Mouse (Mus musculus) thymus, postnatal 36 days (tissue): ENCODE measurements around the gene Tube1.

ENCODE experiments used
- DNase-seq, 2 experiments: peaks; one replicate each; pipeline ENCODE4 v3.0.0; 2022; ENCODE audit warnings: mixed read lengths in 2 of 2

Gene Tube1

DNA sequence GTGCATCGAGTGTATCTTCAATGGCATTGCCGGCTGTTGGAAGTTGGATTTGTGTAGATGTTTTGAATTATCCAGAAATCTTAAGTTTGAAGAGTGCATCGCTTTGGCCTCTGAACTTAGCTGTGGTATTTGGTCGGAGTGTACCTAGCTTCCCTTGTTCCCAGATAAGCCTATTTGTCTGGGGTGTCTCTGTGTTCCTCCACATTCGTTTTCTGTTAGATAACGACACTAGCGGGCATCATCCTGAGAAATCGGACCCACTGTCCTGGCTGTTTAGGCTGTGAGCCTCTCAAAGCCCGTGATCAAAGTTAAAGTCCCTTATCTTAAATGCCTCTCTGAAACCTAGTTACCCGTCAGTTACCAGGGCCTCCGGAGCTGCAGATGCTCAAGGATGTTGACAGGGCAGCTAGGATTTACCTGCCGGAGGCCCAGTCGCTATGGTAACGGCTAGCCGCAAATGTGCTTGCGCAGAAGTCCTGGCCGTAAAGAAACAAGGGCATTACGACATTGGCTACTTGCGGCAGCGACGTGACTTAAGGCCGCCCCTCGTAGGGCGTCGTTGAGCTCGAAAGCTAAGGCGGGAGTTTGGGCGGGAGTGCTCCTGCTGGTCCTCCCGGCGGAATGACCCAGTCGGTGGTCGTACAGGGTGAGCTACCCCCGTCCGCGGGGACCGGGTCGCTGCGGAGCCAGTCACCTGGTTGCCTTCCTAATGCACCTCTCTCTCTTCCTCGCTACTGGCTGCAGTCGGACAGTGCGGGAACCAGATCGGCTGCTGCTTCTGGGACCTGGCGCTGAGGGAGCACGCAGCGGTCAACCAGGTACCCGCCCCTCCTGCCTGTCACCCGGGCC, at the start of gene Tube1, which contains the start of gene Fam229b:
Gene Tube1, plus strand, starts transcription at position 515 of the 849 bp plus-strand sequence.
Gene Fam229b, minus strand, starts transcription at position 453 of the 849 bp plus-strand sequence.
- DNase-seq = peak; percentile 86 to 93

DNA sequence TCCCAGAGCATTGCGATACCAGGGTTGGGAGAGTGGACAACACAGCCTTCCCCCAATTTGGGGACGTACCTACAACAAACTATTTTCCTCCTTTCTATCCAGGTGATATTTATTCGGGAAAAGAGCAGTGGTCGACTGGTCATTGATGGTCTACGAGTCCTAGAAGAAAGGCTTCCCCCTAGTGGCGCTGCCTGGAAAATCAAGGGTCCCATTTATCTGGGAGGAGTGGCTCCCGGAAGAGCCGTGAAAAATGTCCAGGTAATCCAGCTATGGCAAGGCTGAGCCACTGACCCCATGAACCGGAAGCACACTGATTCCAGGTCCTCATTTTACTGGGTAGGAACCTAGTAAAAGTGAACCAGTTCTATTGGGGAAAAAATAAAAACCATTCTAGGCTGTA, 36.8 kb upstream of the Tube1 start:
- DNase-seq = peak in 1 of 2 experiments; percentile 9

DNA sequence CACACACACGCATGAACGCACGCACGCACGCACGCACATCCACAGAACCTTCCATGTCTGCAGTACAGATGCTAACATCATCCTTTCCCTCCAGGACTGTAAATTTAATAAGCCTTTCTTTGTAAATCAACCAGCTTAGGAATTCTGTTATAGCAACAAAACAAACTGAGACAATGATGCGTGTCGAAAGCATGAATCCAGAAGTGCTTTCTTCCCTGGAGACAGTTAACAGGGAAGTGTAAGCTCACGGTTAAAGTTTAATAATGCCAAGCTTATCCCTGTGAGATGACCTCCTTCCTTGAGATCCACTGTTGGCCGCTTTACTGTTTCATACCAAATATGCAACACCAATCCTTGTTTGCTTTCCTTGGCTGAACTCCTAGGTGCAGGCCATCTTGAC, 35.0 kb upstream of the Tube1 start:
- no peak for DNase-seq

DNA sequence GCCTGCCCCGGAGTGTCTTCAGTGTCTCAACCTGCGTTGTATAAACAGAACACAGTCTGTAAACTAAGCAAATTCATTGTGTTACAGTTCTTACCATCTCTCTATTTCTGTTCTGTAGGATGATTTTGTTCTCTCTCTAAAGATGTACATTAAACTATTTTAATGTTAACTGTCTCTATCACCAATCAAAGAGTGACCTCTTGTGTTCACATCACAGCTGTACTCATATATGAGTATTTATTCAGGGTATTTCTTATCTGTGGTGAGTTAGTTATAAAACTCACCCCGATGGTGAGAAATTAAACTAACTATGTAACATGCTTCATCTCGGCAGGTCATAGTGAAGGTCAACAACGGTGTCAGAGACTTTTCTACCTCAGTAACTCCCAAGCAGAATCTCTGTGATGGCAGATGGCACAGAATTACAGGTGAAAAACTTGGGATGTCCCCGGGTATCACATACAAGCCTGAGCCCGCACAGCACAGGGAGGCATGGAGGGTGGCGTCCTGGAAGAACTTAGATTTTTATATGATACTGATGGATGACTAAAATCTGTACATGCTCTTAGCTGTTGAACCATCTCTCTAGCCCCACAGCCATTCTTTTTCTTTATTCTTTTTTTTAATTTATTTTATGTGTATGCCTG, 28.9 kb upstream of the Tube1 start:
- DNase-seq = no peak

DNA sequence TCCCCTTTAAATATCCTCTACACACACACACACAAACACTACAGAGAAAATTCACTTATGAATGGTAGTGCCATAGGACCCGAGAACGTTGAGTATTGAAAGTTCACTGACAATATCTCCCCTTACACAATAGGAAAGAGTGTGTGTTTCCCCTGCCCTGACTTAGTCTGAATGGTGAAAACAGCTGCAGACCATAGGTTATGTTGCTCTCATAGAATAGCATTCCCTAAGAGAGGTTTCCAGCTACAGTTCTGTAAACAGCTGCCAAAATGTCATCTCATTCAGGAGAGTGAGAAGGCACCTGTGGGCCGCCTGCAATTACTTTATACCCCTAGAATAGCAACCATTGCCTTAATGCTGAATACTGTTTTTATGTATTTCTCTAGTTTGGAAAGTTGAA, 27.4 kb upstream of the Tube1 start:
- DNase-seq = no peak

DNA sequence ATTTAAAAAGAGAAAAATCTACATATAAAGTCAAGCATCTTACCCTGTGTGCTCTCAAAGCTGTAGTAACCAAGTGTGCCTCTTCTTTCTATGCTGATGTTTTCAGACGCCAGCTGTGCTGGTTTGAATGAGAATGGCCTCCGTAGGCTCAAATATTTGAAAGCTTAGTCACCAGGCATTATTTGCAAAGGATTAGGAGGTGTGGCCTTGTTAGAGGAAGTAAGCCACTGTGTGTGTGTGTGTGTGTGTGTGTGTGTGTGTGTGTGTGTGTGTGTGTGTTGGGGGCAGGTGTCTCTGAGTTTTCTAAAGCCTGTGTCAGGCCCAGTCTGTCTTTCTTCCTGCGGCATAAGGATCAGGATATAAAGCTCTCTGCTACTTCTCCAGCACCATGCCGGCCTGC, 26.8 kb upstream of the Tube1 start:
- DNase-seq = no peak

DNA sequence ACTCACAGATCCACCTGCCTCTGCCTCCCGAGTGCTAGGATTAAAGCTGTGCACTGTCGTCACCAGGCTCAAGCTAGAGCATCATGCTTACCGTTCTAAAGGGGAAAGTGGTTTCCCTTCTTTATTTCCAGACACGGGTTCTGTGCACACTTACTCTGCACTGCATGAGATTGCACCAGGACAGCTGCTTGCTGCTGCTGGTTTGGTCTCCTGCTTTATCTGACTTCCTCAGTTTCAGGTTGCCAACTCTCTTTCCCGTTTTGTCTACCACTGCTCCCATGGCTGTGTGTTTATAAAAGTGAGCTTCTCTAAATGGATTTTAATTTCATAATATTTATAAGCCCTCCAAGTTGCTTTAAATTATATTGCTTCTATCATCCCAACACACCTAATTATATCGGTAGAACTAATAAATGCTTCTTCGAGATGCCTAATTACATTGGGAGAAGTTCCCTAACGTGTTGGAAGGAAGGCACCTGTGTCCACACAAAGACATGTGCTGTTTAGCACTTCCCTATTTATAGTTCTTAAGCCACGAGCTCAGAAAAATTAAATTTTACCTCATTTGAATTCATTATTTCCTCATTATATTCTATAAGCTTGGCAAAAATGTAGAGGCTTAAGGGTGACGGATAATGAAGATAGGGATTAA, 24.8 kb upstream of the Tube1 start:
- DNase-seq = no peak

DNA sequence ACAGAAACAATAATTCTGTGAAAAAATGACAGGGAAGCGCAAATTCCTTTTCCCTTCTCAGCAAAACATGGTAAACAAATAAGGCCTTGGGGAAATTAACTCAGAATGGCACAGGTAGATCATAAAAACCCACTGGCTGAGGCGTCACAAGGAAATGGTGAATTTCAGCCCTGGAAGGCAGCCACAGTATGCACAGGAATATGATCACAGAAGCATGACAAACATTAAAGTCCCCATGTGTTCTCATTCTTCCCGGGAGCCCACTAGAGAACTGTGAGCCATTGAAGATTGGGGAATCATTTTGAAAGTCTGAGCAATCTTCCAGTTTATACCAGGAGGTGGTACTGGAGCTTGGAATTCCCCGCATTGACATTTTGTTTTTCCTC, 24.3 kb upstream of the Tube1 start:
- no peak for DNase-seq

DNA sequence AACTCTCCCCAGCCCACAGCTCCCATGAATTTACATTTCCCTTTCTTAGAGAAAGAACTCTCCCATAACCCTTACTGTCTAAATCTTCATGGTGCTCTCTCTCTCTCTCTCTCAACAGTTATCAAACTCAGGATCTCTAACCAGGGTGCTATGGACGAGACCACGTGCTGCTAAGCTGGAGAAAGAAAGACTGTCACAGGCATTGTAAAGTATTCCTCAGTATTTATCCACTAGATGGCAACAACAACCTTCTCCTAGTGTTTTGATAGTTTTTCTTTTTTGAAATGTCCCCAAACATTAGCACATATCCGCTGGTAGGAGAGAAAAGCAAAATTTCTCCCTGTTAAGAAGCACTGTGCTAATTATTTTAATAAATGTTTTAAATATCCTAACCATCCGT, 12.4 kb upstream of the Tube1 start:
- DNase-seq = no peak

DNA sequence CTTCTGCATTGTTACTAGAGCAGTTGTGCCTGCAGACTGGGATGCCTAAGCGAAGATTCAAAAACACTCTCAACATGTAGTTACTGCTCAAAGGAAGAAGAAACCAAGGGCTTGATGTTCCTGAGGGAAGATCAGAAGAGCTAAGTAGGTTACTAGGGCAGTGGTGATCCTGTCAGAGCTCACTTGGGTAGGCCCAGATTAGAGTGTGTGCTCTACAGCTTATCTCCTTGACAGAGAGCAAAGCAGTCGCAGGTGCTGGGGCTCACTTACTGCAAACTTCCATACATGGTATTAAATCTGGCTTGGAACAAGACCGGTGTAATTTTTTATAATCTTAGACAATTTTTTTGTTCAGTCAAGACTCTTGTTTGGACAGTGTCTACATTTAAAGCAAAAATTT, 4.0 kb downstream of the Tube1 start:
- peak; percentile 30 to 66 for DNase-seq

DNA sequence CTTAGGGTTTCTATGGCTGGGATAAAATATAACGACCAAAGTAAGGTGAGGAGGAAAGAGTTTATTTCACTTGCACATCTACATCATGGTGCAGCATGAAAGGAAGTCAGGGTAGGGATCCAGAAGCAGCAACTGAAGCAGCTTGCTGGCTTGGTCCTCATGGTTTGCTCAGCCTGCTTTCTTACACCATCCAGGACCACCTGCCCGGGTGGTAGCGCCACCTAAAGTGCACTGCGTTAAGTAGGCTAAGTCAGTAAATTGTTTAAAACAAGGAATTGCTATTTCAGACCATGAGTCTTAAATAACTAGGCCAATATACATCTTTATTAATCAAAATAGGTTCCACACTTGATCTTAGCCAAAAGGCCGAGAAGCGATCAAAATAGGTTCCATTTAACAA, 5.0 kb downstream of the Tube1 start:
- DNase-seq = peak; percentile 42 to 63

DNA sequence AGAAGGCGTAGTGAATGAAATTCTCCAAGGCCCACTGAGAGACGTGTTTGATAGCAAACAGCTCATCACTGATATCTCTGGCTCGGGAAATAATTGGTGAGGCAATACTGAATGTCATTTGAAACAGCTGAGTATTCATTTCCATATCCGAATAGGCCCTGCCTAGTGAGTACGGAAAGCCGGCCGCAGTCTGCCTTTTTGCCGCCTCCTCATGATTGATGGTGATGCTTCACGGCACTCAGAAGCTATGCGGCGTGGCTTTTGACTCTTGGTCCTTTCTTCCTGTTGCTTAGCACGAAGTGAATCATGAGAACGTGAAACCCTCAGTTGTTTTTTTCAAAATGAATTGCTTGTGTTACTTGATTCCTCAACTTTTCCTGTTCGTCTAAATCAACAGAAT, 7.1 kb downstream of the Tube1 start:
- no peak for DNase-seq

DNA sequence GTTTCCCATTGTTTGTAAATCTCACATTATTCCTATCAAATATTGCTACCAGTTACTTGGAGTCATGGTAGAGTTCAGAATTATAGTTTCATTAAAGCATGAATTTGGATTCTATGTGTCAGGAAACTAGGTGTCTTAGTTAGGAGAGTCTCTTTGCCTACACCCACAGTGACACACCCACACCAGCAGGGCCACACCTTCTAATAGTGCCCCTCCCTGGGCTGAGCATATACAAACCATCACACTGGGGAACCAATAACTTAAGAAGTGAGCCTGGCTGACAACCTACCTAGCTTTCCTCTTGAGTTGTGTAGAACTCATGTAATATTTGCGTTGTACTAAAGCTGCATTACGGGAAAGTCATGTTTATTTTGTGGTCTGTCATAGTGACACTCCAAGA, 7.6 kb downstream of the Tube1 start:
- no peak for DNase-seq

DNA sequence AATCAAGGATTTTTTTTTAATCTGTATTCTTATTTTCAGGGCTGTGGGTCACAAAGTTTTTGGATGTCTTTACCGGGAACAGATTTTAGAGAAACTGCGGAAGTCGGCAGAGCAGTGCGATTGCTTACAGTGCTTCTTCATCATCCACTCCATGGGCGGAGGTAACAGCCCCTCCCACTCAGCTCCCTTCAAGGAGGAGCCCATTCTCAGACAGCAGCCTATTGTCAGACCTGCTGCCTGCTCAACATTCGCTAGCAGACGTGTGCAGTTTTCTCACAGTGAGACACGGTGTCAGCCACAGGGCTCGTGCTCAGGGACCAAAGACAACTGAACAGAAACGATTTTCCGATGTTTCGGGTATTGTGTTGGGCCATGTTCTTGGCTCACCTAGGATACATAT, 8.4 kb downstream of the Tube1 start:
- DNase-seq = no peak

DNA sequence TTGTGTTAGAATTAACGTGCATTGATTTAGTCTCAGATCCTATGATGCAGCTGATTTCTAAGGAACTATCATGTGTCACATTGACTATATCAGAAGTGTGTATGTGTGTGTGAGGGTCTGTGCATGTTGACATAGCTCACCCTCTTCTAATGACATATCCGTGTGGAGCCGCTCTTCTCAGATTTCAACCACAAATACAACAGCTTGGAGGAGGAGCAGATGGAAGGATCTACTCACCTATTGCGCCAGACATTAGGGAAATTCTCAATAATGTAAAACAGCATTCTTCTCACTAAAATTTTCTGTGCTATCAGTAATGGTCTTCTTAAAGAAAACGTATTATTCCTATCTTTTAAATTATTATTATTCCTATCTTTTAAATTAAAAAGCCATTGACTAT, 22.9 kb downstream of the Tube1 start:
- no peak for DNase-seq

DNA sequence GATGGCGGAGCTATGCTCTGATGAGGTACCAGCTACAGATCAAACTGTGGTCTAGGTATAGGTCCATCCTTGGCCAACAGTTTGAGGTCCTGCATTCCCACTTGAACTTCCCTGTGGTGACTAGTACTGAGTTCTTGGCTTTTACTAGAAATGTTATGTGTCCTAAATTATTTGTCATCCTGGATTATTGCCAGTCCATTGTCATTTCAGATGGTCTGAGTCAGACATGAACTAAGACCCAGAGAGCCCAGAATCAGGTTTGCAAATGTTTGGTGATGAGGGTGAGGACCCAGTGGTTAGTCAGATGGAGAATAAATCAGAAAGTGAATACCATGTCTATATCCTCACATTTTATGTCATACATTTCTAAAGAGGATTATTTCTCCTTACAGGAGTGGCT, 23.5 kb downstream of the Tube1 start:
- DNase-seq = no peak

DNA sequence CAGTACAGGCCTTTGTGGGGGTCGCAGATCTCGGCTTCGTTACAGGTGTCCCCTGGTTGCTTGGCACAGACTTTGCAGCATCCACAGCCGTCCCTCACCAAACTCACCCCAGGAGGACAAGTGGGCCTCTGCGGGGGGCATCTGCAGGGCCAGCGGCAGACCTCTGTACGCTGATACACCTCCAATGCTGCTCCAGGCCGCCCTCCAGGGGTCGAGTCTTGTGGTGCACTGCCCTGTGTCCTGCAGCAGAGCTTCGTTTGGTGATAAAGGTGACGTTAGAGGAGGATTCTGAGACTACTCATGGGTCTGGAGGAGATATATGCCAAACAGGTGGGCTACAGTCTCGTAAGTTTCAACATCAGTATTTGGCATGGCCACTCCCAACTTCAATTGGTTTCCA, 24.5 kb downstream of the Tube1 start:
- DNase-seq = peak in 1 of 2 experiments; percentile 44

DNA sequence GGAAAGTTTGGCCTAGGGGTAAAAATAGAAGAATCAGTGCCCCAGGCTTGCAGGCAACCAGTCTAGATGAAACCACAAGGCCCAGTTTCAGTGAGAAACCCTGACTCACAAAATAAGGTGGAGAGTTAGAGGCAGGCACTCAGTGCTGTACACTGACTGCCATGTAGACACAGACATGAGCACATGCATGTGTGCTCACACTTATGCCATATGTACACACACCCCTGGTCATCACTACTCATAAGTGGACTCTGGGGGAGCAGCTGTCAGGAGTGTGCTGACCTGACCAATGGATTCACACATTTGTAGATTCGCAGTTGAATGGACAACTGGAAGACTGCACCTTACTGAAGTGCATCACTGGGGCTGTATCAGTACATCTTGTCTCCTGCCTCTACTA, 27.6 kb downstream of the Tube1 start:
- DNase-seq = no peak

DNA sequence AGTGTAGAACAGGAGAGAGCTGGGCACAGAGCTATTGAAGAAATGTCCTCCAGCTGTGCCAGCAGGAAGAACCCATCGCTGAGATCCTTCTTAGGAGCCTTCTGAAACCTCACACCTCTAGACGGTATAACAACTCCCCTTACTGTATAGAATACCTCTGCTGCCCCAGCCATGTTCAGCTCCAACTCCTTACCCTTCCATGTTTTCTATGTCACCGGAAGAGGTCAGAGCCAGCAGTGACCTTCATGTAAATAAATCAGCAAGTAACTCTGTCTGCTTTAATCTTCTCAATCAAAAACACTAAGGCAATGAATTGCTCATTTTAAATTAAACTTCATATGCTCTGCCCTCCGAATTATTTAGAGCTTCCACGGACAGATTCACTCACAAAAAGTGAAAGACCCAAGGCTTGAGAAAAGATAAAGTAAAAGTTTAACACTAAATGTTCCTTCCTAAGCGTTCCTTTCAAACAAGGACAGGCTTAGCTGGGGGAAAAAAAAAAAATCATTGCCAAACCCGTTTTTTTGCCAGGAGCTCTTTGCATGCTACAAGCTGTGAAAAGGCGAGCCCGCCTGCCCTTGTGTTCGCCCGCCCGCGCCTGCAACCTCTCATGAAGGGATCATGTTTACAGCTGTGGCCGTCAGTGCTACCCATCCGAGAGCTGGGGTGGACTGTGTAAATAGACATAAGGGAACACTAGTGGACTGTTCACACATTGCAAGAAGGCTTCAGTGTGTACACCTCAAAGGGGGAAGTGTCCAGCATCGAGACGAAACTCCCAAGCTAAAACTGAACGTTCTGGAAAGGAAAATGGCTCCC, 29.1 kb downstream of the Tube1 start:
- DNase-seq = no peak

DNA sequence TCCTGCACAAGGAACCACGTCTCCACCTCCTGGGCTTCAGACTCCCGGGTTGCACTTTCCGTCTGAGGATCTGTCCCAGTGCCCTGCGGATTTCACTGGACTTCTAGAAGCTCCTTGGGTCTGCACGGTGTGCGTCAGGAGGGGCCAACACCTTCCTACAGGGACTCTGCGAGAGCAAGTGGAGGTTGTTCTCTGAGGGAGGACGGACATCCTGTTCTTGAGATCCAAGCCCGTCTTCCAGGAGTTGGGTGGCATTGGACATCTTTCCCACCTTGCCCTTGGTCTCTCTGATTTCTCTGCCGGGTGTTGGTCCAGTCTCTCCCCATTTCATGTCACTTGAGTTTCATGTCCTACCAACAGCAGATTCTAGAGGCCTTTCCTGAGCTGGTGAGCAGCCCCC, 29.9 kb downstream of the Tube1 start, which contains the start of gene Ccn6:
Gene Ccn6, minus strand, starts transcription at position 101 of the 400 bp plus-strand sequence.
- no peak for DNase-seq

DNA sequence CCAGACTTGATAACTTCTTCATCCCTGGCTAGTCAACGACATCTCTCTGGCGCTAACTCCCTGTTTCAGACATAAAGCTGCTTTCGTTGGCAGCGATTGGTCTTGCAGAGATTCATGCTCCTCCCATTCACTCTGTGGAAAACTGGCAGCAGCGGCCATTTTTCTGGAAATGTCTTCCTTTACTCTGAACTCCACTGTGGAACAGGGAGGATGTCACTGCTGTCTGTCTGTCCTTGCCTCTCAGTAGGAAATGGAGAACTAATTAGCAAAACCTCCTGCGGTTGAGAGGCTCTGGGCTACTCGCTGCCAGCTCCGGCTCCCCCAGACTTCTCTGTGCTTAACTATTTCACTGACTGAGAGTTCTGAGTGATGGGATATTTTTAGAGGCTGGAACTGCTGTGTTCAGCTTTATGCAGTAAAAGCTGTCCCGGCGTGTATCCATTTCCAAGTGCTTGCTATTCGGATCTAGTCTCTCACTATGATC, 31.9 kb downstream of the Tube1 start:
- no peak for DNase-seq

DNA sequence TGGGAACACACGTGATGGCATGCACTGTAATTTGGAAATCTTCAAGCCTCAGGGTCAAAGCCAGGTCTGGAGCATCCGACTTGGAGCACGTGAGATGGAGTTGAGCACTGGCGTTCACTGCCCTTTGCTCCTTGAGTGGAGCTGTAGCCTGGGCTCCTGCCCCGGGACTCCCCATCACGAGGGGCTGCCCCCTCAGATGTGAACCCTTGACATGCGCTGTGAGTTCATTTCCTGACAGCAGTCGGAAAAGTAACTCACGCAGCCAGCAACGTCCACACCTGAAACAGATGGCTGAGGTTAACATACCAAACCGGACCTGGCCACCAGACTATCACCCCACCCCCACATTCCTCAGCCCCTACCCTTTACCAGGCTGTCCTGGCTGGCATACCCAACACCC, 33.8 kb downstream of the Tube1 start:
- no peak for DNase-seq

DNA sequence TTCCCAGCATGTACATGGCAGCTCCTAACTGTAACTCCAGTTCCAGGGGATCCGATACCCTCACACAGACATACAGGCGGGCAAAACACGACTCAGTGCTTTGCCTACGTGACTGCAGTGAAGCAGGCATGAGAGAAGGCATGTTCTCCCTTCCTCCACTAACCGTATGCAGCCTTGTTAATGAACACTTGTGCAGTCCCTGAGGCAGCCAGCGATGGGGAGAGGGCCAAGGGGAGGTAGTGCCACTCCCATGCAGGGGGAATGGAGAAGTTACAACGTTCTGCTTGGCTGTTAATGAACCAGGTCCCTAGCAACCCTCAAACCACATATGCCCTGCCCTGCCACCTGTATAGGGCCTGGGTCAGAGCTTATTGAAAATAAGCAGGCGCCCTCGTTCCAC, 35.9 kb downstream of the Tube1 start:
- no peak for DNase-seq
